Mouse (Mus musculus): ENCODE measurements at regions not wholly inside any gene's neighbourhood (a gene's known extent, or its start where the extent isn't known, plus 50 kb on each side); places are given as distances from the start of the nearest gene placed in this dataset.
"Not testable (repeated sequence)": the region's sequence is repeated elsewhere in the genome, so short reads cannot be mapped to it uniquely, and the experiment has no call there.

GRCm38 (mm10) chr3:11323101-11323500 lies 987.6 kb upstream of the Gm38303 start:
- no peak for DNase-seq (ENCODE audit: low spot score in 2 of 2)

GRCm38 (mm10) chr3:11293001-11293400 lies 957.5 kb upstream of the Gm38303 start:
- DNase-seq (ENCODE audit: low spot score in 2 of 2), result no peak

More at GRCm38 (mm10) chr3:11323101-11323500, 987.6 kb upstream of the Gm38303 start:
- intact Hi-C loops (cut with DNase I), result no loop called here

GRCm38 (mm10) chr3:11261052-11261451 lies 925.6 kb upstream of the Gm38303 start:
- DNase-seq (ENCODE audit: low spot score in 2 of 2), result no peak

More at GRCm38 (mm10) chr3:11293001-11293400, 957.5 kb upstream of the Gm38303 start:
- intact Hi-C loops (cut with DNase I), result no loop called here

GRCm38 (mm10) chr3:11213996-11214395 lies 878.5 kb upstream of the Gm38303 start:
- no peak for DNase-seq (ENCODE audit: low spot score in 2 of 2)

More at GRCm38 (mm10) chr3:11261052-11261451, 925.6 kb upstream of the Gm38303 start:
- intact Hi-C loops (cut with DNase I), result no loop called here

GRCm38 (mm10) chr3:11212921-11213648 lies 877.6 kb upstream of the Gm38303 start:
- intact Hi-C loops (cut with DNase I); DNase-seq (ENCODE audit: low spot score in 2 of 2): not testable (repeated sequence)

More at GRCm38 (mm10) chr3:11213996-11214395, 878.5 kb upstream of the Gm38303 start:
- intact Hi-C loops (cut with DNase I), result no loop called here

GRCm38 (mm10) chr3:11212290-11212912 lies 876.9 kb upstream of the Gm38303 start:
- DNase-seq (ENCODE audit: low spot score in 2 of 2); intact Hi-C loops (cut with DNase I): not testable (repeated sequence)

- intact Hi-C loops (cut with DNase I); DNase-seq (ENCODE audit: low spot score in 2 of 2): not testable (repeated sequence)
Observed at GRCm38 (mm10) chr3:11210920-11211811, 875.7 kb upstream of the Gm38303 start.

- intact Hi-C loops (cut with DNase I), result no loop called here
- DNase-seq (ENCODE audit: low spot score in 2 of 2), result no peak
Observed at GRCm38 (mm10) chr3:11174002-11174401, 838.5 kb upstream of the Gm38303 start.

GRCm38 (mm10) chr3:11155350-11155749 lies 819.9 kb upstream of the Gm38303 start:
- intact Hi-C loops (cut with DNase I), result no loop called here

More at GRCm38 (mm10) chr3:11155350-11155749, 819.9 kb upstream of the Gm38303 start:
- peak in 1 of 2 experiments; percentile 4 for DNase-seq (ENCODE audit: low spot score in 2 of 2)
